Mouse (Mus musculus): Measurements from ENCODE around the gene Dph3. TPM values are rescaled to one million over a fixed set of nuclear protein-coding genes. Genes with fewer than 3 reads are reported as not detected.
"Not testable (repeated sequence)": the region's sequence is repeated elsewhere in the genome, so short reads cannot be mapped to it uniquely, and the experiment has no call there.

Dph3 gene
- polyA plus RNA-seq, 1 experiment = not detected

DNA sequence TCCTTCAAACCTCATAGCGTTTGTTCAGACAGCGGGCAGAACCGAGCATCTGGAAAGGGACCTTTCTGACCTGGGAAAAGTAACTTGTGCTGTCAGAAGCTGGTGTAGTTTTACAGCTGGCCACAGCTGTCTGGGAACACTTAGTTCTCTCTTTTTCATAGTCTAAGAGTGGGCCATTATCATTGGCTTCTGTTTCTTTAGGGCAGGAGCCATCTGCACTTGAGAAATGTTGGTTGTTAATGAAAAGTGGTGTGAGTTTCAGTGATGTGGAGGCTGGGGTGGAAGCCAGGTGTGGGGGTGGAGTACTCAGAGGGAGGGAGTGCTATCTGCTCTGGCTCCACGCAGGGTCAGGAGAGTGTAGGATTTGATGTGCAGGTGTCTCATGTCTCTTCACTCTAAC, 5.6 kb upstream of the Dph3 start:
- WGBS = 86% methylated on average over 4 of the region's 4 CpGs
- H3K4me1 ChIP-seq (ENCODE audit: control insufficient read depth, insufficient read depth, low read length) = peaks cover 2% of the 10 kb centered on the region; the same call in 1 of the 2 replicates
- no peak overlapping the region for H3K4me3 ChIP-seq (ENCODE audit: insufficient read depth, low read depth, low read length)
- no peak overlapping the region for H3K27ac ChIP-seq (ENCODE audit: insufficient read depth, low read depth, low read length)
- TF ChIP-seq CTCF (IDR thresholded peaks at IDR 0.05; ENCODE audit: insufficient read depth, low read depth, low read length) (no peak), POLR2A (IDR thresholded peaks at IDR 0.05; ENCODE audit: insufficient read depth, low read depth, low read length) (no peak)

DNA sequence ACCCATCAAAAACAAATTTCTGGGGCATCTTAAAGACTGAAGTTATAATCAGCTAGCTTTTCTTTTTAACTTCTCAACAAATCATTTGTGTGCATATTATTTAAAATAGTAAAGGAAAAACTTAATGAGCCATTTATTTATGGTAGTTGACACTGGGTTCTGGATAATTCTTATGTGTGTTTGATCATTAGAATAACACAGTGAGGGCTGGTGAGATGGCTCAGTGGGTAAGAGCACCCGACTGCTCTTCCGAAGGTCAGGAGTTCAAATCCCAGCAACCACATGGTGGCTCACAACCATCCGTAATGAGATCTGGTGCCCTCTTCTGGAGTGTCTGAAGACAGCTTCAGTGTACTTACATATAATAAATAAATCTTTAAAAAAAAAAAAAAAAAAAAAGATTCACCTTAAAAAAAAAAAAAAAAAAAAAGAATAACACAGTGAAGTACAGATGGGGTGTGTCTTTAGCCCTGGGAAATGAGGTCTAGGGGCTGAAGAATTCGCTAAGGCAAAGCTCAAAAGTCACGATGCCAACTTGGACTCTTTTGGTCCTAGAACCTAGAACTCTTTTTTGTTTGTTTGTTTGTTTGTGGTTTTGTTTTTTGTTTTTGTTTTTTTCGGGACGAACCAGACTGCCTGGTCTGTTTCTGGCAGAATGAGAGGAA, 2.2 kb upstream of the Dph3 start:
- H3K4me3 ChIP-seq (ENCODE audit: insufficient read depth, low read depth, low read length); H3K4me1 ChIP-seq (ENCODE audit: control insufficient read depth, insufficient read depth, low read length); H3K27ac ChIP-seq (ENCODE audit: insufficient read depth, low read depth, low read length): not testable (repeated sequence)
- WGBS = 91% methylated on average over 7 of the region's 7 CpGs

DNA sequence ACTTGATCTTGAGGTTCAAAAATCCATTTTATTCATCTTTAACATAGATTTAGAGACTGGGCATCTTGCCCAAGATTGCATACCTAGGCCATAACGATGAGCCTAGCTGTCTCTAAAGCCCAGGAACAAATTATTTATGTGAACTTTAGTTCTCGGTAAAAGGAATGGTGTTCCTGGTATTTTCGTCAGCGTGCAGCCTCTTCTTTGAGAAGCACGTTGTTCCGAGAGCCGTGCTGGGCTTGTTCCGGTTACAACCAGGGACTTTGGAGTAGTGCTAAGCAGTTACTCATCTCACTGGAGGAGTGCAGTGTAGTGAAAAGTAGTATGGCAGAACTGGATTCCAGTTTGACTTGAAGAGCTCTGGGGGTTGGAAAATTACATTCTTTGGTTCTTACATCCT, 697 bp upstream of the Dph3 start:
- TF ChIP-seq POLR2A (IDR thresholded peaks at IDR 0.05; ENCODE audit: insufficient read depth, low read depth, low read length) (no peak), CTCF (IDR thresholded peaks at IDR 0.05; ENCODE audit: insufficient read depth, low read depth, low read length) (no peak)
- 6% methylated on average over 8 of the region's 8 CpGs for WGBS
- H3K4me3 ChIP-seq (ENCODE audit: insufficient read depth, low read depth, low read length) = peak overlapping the region; percentile 42
- peaks cover 2% of the 10 kb centered on the region; the same call in 1 of the 2 replicates for H3K4me1 ChIP-seq (ENCODE audit: control insufficient read depth, insufficient read depth, low read length)
- no peak overlapping the region for H3K27ac ChIP-seq (ENCODE audit: insufficient read depth, low read depth, low read length)

DNA sequence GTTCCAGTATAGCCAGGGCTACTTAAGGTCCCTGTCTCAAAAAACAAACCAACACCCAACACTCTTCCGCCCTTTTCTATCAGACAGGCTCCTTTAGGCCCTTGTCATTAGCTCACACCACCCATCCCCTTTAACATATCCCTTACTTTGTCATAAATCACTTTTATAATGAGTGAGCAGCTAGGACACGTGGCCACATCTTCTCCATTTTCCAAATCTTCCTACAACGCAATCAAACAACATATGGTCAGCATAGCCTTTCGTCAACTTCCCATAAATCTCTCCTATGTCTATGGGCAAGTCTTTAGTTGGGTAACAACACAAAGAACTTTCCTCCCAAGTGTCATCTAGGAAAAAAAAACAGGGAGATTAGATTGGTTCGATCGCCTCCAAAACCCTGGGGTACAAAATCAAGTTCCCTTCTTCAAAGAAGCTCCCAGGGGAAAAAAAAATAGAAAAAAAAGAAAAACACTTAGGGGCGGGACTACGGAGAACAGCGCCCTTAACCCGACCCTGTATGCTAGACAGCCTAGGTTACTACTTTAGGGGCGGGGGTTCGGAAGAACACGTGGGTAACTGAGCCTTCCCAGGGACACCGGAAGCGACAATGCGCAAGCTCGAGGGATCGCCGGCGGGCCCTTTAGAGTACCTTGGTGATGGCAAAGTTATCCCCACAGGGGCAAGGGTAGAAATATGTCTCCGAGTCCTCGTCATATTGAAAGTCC, 606 bp downstream of the Dph3 start, which contains the start of gene Oxnad1:
Gene Oxnad1, plus strand, starts transcription at position 614 of the 725 bp plus-strand sequence.
- peaks cover 2% of the 10 kb centered on the region; the same call in 1 of the 2 replicates for H3K4me1 ChIP-seq (ENCODE audit: control insufficient read depth, insufficient read depth, low read length)
- H3K27ac ChIP-seq (ENCODE audit: insufficient read depth, low read depth, low read length) = peak within 1 kb of the TSS; percentile 73
- peak within 1 kb of the TSS; percentile 71 for H3K4me3 ChIP-seq (ENCODE audit: insufficient read depth, low read depth, low read length)
- WGBS = 3% methylated on average over 22 of the region's 22 CpGs
- no peak for TF ChIP-seq POLR2A (IDR thresholded peaks at IDR 0.05; ENCODE audit: insufficient read depth, low read depth, low read length)
- TF ChIP-seq CTCF (IDR thresholded peaks at IDR 0.05; ENCODE audit: insufficient read depth, low read depth, low read length) = no peak

DNA sequence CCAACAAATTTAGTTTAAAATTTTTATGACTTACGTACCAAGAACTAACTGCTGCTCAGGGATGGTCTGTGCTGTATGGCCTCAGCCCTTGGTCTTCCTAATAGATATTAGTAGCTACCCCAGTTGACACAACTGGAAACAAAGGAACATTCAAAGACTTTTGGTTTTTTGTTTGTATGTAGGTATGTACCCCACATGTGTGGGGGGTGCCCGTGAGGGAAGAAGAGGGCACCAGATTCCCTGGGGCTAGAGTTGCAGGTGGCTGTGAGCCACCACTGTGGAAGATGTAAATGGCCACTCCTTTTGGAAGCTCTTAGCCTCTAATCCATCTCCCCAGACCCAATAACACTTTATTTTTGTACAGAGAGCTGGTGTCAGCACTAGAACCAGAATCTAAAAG, 2.1 kb downstream of the Dph3 start:
- H3K4me1 ChIP-seq (ENCODE audit: control insufficient read depth, insufficient read depth, low read length) = peaks cover 2% of the 10 kb centered on the region; the same call in 1 of the 2 replicates
- 94% methylated on average over 2 of the region's 2 CpGs for WGBS
- TF ChIP-seq CTCF (IDR thresholded peaks at IDR 0.05; ENCODE audit: insufficient read depth, low read depth, low read length) (no peak), POLR2A (IDR thresholded peaks at IDR 0.05; ENCODE audit: insufficient read depth, low read depth, low read length) (no peak)
- H3K27ac ChIP-seq (ENCODE audit: insufficient read depth, low read depth, low read length) = no peak overlapping the region
- H3K4me3 ChIP-seq (ENCODE audit: insufficient read depth, low read depth, low read length) = no peak overlapping the region

DNA sequence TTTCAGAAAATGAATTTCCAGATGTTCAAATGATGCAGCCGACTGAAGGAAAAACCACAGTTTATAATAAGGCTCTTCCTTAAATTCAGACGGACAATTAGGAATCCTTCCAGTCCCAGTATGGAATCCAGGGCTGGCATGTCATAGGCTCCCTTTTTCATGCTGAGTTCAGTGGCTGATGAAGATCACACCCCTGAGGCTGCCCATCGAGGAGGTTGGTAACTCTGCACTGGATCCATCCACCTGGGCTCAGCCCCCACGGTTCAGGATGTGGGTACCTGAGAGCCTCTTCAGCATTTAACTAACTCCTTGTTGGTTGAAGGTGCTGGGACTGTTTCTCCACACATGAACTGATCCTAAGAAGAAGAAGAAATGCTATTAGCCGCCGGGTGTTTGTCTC, 2.6 kb downstream of the Dph3 start:
- Histone ChIP-seq H3K4me3 (ENCODE audit: insufficient read depth, low read depth, low read length) (no peak overlapping the region), H3K4me1 (ENCODE audit: control insufficient read depth, insufficient read depth, low read length) (peaks cover 2% of the 10 kb centered on the region; the same call in 1 of the 2 replicates), H3K27ac (ENCODE audit: insufficient read depth, low read depth, low read length) (no peak overlapping the region)
- 92% methylated on average over 6 of the region's 6 CpGs for WGBS
- TF ChIP-seq CTCF (IDR thresholded peaks at IDR 0.05; ENCODE audit: insufficient read depth, low read depth, low read length) (no peak), POLR2A (IDR thresholded peaks at IDR 0.05; ENCODE audit: insufficient read depth, low read depth, low read length) (no peak)

DNA sequence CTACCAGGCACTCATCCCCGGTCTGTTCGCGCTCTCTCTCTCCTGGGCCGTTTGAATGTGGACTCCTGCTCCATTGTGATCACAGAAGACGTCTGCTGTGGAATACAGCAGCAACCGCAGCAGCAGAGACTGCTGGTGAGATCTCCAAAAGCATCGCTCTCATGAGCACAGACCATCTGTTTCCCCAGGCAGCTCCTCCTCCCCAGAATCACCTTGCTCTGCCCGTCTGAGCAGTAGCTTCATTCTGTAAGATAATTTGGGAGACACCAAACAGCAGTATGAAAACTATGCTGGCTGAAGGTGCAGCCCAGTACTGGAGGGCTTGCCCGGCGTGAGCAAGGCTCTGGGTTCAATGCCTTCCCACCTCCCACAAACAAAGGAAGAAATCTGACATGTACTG, 4.5 kb downstream of the Dph3 start:
- Histone ChIP-seq H3K4me1 (ENCODE audit: control insufficient read depth, insufficient read depth, low read length) (no peaks in the 10 kb centered on the region), H3K27ac (ENCODE audit: insufficient read depth, low read depth, low read length) (no peak overlapping the region), H3K4me3 (ENCODE audit: insufficient read depth, low read depth, low read length) (no peak overlapping the region)
- WGBS = 77% methylated on average over 10 of the region's 10 CpGs
- TF ChIP-seq CTCF (IDR thresholded peaks at IDR 0.05; ENCODE audit: insufficient read depth, low read depth, low read length) (no peak), POLR2A (IDR thresholded peaks at IDR 0.05; ENCODE audit: insufficient read depth, low read depth, low read length) (no peak)

DNA sequence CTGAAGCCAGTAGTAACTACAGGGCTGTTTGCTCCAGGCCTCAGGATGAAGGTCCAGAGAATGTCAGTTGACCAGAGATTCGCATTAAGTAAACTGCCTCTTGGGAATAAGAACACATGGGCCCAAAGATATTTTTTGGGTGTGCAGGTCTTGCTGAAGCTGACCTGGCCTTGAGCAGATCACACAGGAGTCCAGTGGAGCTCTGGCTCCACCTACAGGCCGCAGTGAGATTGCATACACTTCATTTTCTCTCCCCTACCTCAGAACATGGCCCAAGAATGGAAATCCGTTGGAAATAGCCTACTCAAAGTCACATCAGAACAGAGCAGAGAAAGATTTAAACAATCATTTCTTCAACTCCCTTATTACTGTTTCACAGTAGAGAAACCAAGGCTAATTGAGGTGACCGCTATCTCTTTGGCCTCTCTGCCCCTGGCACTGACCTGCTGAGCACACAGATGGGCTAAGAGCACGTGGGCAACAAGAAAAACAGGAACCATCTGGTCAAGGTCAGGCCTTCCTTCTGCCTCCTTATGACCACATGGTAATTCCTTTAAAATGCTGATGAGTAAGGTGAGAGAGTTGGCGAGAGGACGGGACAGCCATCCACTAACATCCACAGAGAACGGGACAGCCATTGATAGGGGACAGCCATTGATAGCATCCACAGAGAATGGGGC, 8.5 kb downstream of the Dph3 start:
- Histone ChIP-seq H3K27ac (ENCODE audit: insufficient read depth, low read depth, low read length) (no peak overlapping the region), H3K4me3 (ENCODE audit: insufficient read depth, low read depth, low read length) (no peak overlapping the region), H3K4me1 (ENCODE audit: control insufficient read depth, insufficient read depth, low read length) (no peaks in the 10 kb centered on the region)
- WGBS = 57% methylated on average over 8 of the region's 8 CpGs
- TF ChIP-seq POLR2A (IDR thresholded peaks at IDR 0.05; ENCODE audit: insufficient read depth, low read depth, low read length) = no peak
- peak; percentile 83 for TF ChIP-seq CTCF (IDR thresholded peaks at IDR 0.05; ENCODE audit: insufficient read depth, low read depth, low read length)

DNA sequence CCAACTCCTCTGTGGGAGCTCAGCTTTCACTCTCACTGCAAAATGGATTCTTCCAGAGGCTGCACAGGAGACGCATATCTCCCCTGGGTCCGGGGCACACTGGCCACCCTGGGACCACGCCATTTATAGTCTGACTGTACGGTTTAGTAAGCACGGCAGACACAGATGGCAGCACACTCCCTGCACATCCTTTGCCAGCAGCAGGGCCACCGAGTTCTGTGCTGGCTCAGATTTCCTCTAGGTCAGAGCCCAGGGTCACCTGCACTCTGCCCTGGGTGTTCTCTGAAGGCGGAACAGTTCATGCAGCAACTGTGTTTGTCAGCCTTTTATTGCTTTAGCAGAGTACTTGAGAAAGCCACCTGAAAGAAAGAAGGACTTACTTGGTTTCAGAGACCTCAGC, 11.6 kb downstream of the Dph3 start:
- Histone ChIP-seq H3K4me3 (ENCODE audit: insufficient read depth, low read depth, low read length) (no peak overlapping the region), H3K27ac (ENCODE audit: insufficient read depth, low read depth, low read length) (no peak overlapping the region), H3K4me1 (ENCODE audit: control insufficient read depth, insufficient read depth, low read length) (no peaks in the 10 kb centered on the region)
- TF ChIP-seq CTCF (IDR thresholded peaks at IDR 0.05; ENCODE audit: insufficient read depth, low read depth, low read length) = no peak
- TF ChIP-seq POLR2A (IDR thresholded peaks at IDR 0.05; ENCODE audit: insufficient read depth, low read depth, low read length) = no peak
- 86% methylated on average over 7 of the region's 7 CpGs for WGBS
